Mouse (Mus musculus): ENCODE data around the gene Cbln4. TPM values are rescaled to one million over a fixed set of nuclear protein-coding genes. Genes with fewer than 3 reads are reported as not detected.

Cbln4 gene
- polyA plus RNA-seq, 2 experiments, result 0.01 TPM; not detected in 1

DNA sequence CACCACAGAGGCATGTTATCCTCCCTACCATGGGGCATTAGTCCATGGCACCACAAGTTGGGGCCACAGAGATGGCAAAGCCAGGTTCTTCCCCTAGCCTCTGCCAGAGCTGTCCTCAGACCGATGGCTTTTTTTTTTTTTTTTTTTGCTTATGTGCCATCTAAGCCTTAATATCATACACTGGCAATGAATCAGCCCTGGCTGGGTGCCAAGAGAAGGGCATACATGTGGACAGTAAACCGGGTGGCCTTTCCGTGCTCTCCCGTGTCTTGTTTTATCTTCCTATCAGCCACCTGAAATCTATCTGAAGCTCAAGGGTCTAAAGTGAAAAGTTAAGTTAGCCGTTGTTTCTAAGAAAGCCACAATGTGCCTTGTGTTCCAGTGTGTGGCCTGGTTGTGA lies 3.7 kb downstream of the Cbln4 start:
- ATAC-seq (ENCODE audit: insufficient read depth), result no peak

DNA sequence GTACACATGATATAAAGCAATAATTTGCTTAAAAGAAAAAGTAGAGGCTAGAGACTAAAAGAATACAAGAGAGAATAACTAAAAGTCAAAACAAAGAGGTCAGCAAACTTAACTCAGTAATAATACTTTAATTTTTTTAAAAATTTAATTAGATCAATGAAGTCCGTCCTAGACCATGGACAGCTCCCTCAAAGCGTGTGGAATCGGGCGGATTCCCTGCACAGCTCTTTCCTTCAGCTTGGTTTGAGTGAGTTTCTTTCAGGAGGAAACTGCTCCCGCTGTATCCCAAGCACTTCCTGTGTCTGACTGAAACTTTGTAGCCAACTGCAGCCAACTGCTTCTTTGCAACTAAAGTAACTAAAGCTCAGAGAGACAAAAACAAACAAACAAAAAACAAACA lies 9.0 kb downstream of the Cbln4 start:
- TF ChIP-seq CTCF (IDR thresholded peaks at IDR 0.05; ENCODE audit: low read depth) (no peak), EP300 (IDR thresholded peaks at IDR 0.05; ENCODE audit: low read depth) (no peak)
- WGBS (ENCODE audit: insufficient replicate concordance), result 24% methylated on average over 5 of the region's 5 CpGs
- ATAC-seq (ENCODE audit: insufficient read depth) (no peak), DNase-seq (ENCODE audit: low read depth in 3 of 3, low spot score in 3 of 3) (no peak)
- Histone ChIP-seq H3K36me3 (replicated peaks; ENCODE audit: control insufficient read depth, insufficient read depth, low read depth) (no peaks in the 10 kb centered on the region), H3K27ac (no peak overlapping the region), H3K9ac (replicated peaks) (no peak overlapping the region), H3K9me3 (ENCODE audit: control insufficient read depth, low read length) (no peaks in the 10 kb centered on the region; the same call in 1 of the 2 replicates), H3K27me3 (ENCODE audit: control insufficient read depth, insufficient read depth, low read length) (no peaks in the 10 kb centered on the region), H3K4me1 (replicated peaks; ENCODE audit: control insufficient read depth in 2 of 2, insufficient read depth in 2 of 2, low read length in 1 of 2) (no peaks in the 10 kb centered on the region), H3K4me2 (ENCODE audit: low read depth) (no peak overlapping the region), H3K4me3 (ENCODE audit: insufficient read depth in 1 of 2, low read depth in 2 of 2, low read length in 2 of 2) (no peak overlapping the region)

More for the DNA sequence above, 3.7 kb downstream of the Cbln4 start:
- Histone ChIP-seq H3K27me3 (ENCODE audit: control insufficient read depth, insufficient read depth, low read length) (peaks cover 17% of the 10 kb centered on the region), H3K27ac (no peak overlapping the region), H3K9ac (replicated peaks) (no peak overlapping the region), H3K4me1 (replicated peaks; ENCODE audit: control insufficient read depth in 2 of 2, insufficient read depth in 2 of 2, low read length in 1 of 2) (no peaks in the 10 kb centered on the region), H3K9me3 (ENCODE audit: control insufficient read depth, low read length) (no peaks in the 10 kb centered on the region; the same call in 1 of the 2 replicates), H3K36me3 (replicated peaks; ENCODE audit: control insufficient read depth, insufficient read depth, low read depth) (no peaks in the 10 kb centered on the region), H3K4me2 (ENCODE audit: low read depth) (no peak overlapping the region), H3K4me3 (ENCODE audit: insufficient read depth in 1 of 2, low read depth in 2 of 2, low read length in 2 of 2) (no peak overlapping the region)
- no peak for DNase-seq (ENCODE audit: low read depth in 3 of 3, low spot score in 3 of 3)
- TF ChIP-seq CTCF (IDR thresholded peaks at IDR 0.05; ENCODE audit: low read depth), result no peak
- no peak for TF ChIP-seq EP300 (IDR thresholded peaks at IDR 0.05; ENCODE audit: low read depth)
- 79% methylated on average over 5 of the region's 5 CpGs for WGBS (ENCODE audit: insufficient replicate concordance)

DNA sequence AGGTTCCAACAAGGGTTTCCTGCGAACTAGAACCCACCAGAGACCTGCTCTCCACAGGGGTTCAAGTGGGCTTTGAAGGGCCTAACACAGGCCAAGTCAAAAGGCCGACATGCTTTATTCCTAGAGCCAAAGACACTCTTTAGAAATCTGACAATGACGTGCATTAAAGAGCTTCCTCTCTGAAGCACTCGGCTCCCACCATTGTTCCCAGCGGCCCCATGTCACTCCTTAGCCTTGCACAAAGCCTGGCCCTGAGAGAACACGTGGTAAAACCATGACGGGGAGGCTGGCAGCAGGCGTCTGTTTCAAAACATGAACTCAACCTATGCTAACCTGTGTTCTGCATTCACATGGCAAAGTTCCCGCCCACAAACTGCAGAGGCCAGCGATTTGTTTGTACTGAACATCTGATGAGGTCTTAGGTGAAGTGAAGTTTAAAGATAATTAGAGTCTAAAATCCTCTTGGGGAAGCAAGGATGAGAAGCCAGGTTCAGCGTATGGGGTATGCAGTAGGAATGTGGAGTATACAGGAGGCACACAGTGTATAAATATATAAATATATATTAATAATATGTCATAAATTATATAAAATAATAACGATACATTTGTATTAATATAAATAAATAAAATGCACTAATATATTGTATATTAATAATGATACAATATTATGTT lies 17.7 kb downstream of the Cbln4 start:
- Histone ChIP-seq H3K4me2 (ENCODE audit: low read depth) (no peak overlapping the region), H3K4me3 (ENCODE audit: insufficient read depth in 1 of 2, low read depth in 2 of 2, low read length in 2 of 2) (no peak overlapping the region), H3K9ac (replicated peaks) (no peak overlapping the region), H3K4me1 (replicated peaks; ENCODE audit: control insufficient read depth in 2 of 2, insufficient read depth in 2 of 2, low read length in 1 of 2) (no peaks in the 10 kb centered on the region), H3K27ac (no peak overlapping the region), H3K27me3 (ENCODE audit: control insufficient read depth, insufficient read depth, low read length) (no peaks in the 10 kb centered on the region), H3K36me3 (replicated peaks; ENCODE audit: control insufficient read depth, insufficient read depth, low read depth) (no peaks in the 10 kb centered on the region), H3K9me3 (ENCODE audit: control insufficient read depth, low read length) (no peaks in the 10 kb centered on the region; the same call in 1 of the 2 replicates)
- no peak for ATAC-seq (ENCODE audit: insufficient read depth)
- 54% methylated on average over 12 of the region's 12 CpGs for WGBS (ENCODE audit: insufficient replicate concordance)
- TF ChIP-seq CTCF (IDR thresholded peaks at IDR 0.05; ENCODE audit: low read depth) (no peak), EP300 (IDR thresholded peaks at IDR 0.05; ENCODE audit: low read depth) (no peak)
- no peak for DNase-seq (ENCODE audit: low read depth in 3 of 3, low spot score in 3 of 3)

DNA sequence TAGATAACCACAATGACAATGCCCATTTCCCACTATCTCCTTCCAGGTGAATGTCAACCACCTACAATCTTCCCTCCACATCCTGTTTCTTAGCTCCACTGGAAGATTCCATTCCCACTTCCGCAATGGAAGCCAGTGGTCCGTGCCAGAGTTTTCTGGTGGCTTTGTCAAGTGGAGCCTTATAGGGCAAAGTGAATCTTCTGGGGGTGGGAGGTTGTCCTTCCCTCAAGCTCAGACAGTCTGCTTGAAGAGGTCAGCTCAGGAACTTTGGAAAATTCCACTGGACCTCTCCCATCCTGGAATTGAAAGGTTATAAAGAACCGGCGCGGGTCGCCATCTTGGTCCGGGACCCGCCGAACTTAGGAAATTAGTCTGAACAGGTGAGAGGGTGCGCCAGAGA lies 36.5 kb downstream of the Cbln4 start:
- no peaks in the 10 kb centered on the region for H3K36me3 ChIP-seq (replicated peaks; ENCODE audit: control insufficient read depth, insufficient read depth, low read depth)
- no peaks in the 10 kb centered on the region for H3K27me3 ChIP-seq (ENCODE audit: control insufficient read depth, insufficient read depth, low read length)
- H3K4me2 ChIP-seq (ENCODE audit: low read depth), result no peak overlapping the region
- WGBS (ENCODE audit: insufficient replicate concordance), result 86% methylated on average over 10 of the region's 10 CpGs
- TF ChIP-seq EP300 (IDR thresholded peaks at IDR 0.05; ENCODE audit: low read depth) (no peak), CTCF (IDR thresholded peaks at IDR 0.05; ENCODE audit: low read depth) (no peak)
- no peak overlapping the region for H3K4me3 ChIP-seq (ENCODE audit: insufficient read depth in 1 of 2, low read depth in 2 of 2, low read length in 2 of 2)
- H3K4me1 ChIP-seq (replicated peaks; ENCODE audit: control insufficient read depth in 2 of 2, insufficient read depth in 2 of 2, low read length in 1 of 2), result no peaks in the 10 kb centered on the region
- ATAC-seq (ENCODE audit: insufficient read depth) (no peak), DNase-seq (ENCODE audit: low read depth in 3 of 3, low spot score in 3 of 3) (no peak)
- no peak overlapping the region for H3K27ac ChIP-seq
- no peaks in the 10 kb centered on the region for H3K9me3 ChIP-seq (ENCODE audit: control insufficient read depth, low read length)
- H3K9ac ChIP-seq (replicated peaks), result no peak overlapping the region

DNA sequence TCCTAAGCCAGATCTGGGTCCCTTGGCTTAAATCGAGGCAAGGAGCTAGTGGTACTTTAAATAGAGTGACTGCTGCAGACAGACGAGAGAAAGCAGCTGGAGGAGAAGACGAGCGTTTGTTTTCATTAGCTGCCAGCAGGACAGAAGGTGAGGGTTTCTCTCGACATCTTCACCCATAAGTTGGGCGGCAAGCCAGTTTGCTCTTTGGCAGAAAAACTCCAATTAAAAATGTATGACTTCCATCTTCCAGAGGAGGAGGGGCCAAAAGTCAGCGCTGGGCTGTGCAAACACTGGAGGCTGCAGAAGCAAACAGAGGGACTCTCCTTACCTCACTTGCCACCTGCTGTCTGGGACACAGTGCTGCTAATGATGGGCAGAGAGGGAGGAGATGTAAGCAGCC lies 37.3 kb downstream of the Cbln4 start:
- Histone ChIP-seq H3K36me3 (replicated peaks; ENCODE audit: control insufficient read depth, insufficient read depth, low read depth) (no peaks in the 10 kb centered on the region), H3K4me3 (ENCODE audit: insufficient read depth in 1 of 2, low read depth in 2 of 2, low read length in 2 of 2) (no peak overlapping the region), H3K9ac (replicated peaks) (no peak overlapping the region), H3K4me1 (replicated peaks; ENCODE audit: control insufficient read depth in 2 of 2, insufficient read depth in 2 of 2, low read length in 1 of 2) (no peaks in the 10 kb centered on the region), H3K27ac (no peak overlapping the region), H3K27me3 (ENCODE audit: control insufficient read depth, insufficient read depth, low read length) (no peaks in the 10 kb centered on the region), H3K9me3 (ENCODE audit: control insufficient read depth, low read length) (no peaks in the 10 kb centered on the region), H3K4me2 (ENCODE audit: low read depth) (no peak overlapping the region)
- ATAC-seq (ENCODE audit: insufficient read depth) (no peak), DNase-seq (ENCODE audit: low read depth in 3 of 3, low spot score in 3 of 3) (no peak)
- no peak for TF ChIP-seq EP300 (IDR thresholded peaks at IDR 0.05; ENCODE audit: low read depth)
- TF ChIP-seq CTCF (IDR thresholded peaks at IDR 0.05; ENCODE audit: low read depth), result no peak
- 43% methylated on average over 7 of the region's 7 CpGs for WGBS (ENCODE audit: insufficient replicate concordance)

All from liver, embryonic 14.5 days (tissue).